Mouse (Mus musculus) kidney, adult 9 months (tissue): Measurements from ENCODE around the gene Kcnq5.
A peak's percentile ranks its signal among the peaks of the same experiment; 100 is the strongest.
"Not testable (repeated sequence)": the region's sequence is repeated elsewhere in the genome, so short reads cannot be mapped to it uniquely, and the experiment has no call there.

Experiments
- DNase-seq: peaks from one replicate; pipeline ENCODE4 v3.0.0; 2022

Gene Kcnq5

DNA sequence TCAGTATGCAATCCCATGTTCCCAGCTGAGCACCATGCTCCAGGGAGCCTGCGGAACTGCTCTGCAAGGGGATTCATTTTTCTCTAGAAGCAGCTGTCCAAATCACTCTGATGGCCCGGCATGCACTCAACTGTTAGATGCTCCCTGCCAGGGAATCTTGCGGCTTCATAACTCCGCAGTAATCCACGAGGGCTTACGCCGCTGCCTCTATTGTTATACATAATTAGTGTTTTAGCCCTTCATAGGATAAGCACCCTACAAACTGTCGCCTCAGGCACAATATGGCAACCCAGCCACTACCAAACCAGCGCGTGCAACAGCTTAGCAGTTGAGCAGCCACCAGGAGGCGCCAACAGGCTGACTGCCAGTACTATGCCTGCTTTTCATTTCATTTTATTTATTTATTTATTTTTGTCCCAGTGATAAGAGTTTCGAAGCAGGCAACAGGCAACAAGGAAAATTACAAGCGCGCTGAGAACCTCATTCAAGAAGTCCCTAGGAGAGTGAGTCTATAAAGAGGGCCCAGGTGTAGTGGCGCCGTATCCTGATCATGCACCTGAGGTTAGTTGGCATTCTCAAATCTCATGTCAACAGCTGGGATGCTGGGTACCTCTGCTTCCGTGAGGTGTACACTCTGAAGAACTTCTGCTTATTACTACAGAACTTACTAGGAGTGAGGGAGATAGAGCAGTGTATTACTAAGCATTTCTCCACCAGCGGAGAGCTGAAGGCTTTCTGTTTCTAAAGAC, 500.6 kb downstream of the Kcnq5 start:
- peak; percentile 56 for DNase-seq

DNA sequence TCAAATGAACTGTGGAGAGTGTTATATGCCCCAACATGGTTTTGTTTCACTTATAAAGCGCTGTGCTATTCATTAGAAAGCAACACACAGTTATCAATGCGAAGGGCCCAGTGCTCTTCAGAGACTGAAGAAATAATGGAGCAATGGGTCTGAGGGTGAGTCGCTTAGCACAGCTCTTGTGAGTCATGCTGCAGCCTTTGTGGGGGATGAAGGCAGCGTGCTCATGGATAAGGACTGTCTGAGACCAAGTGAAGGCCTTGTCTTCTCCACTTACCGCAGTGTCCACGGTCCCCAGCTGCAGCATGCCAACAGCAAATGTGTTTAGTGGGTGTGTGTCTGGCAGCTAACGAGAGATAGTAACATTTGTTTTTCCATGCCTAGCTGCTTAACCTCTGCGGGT, 503.2 kb downstream of the Kcnq5 start:
- no peak for DNase-seq

DNA sequence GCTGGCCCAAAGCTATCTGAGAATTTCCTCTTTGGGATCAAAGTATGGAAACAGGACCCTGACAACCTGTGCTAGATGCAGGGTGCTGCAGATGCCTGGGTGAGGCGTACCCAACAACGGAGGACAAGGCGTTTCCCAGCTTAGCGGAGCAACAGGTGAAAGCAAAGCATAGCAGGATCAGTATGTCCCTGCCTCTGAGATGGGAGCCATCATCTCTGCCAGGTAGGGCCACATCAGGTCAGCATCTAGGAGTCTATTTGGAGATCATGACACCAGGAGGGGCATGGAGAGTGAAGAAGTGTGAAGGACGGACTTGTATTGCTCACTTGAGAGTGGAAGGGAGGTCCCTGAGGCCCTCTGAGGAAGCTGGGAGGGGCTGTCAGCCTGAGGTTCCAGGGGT, 505.8 kb downstream of the Kcnq5 start:
- no peak for DNase-seq

GRCm38 (mm10) chr1:21448227-21448626, 513.5 kb downstream of the Kcnq5 start:
- DNase-seq: peak; percentile 1

DNA sequence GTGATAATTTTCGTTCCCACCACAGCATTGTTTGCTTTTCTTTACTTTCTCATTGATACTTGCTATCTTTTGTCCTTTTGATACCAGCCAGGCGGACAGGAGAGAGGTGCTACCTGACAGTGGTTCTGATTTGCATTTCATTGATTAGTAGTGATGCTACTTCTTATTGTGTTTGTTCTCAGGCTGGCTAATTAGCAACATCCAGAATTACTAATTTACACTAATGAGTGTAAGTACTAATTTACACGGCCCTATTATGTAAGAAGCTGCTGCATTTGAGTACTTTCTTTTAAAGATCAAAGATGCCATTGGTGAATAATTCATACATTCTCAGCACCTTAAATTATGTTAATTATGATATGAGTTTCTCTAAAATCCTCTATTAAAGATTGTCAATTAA, 525.0 kb downstream of the Kcnq5 start:
- DNase-seq: no peak

DNA sequence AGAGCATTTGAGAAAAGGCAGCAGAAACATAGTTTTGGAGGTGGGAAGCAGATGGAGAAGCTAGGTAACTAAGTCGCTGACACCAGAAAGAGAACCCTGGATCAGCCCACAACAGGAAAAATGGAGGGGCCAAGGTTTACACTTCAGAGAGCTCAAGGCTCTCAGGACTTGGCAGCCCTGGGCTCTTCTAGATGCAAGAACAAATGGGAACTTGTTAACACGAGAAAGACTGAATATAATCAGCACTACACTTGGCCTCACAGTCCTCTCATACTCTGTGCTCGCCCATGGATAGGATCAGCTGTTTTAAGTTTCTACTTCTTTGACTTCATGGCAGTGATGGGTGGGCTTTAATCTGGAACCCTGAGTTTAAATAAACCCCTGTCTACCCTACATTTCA, 526.9 kb downstream of the Kcnq5 start:
- DNase-seq: no peak

DNA sequence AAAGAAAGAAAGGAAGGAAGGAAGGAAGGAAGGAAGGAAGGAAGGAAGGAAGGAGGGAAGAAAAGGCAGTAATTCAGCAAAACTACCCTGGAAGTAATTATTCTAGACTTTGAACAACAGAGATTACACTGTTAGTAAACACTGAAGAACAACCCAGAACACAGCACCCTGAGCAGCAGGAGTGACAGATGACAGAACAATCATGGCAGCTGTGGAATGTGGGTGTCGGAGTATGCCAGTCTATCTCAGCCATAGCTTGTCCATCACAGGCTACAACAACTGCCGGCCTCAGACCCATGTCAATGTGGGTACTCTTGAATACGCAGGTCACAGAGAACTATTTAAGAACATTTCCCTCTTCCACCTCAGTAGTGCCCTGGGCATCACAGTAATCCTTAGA, 530.1 kb downstream of the Kcnq5 start:
- no peak for DNase-seq

- no peak for DNase-seq
Measured at GRCm38 (mm10) chr1:21428079-21428478, 533.7 kb downstream of the Kcnq5 start.

DNA sequence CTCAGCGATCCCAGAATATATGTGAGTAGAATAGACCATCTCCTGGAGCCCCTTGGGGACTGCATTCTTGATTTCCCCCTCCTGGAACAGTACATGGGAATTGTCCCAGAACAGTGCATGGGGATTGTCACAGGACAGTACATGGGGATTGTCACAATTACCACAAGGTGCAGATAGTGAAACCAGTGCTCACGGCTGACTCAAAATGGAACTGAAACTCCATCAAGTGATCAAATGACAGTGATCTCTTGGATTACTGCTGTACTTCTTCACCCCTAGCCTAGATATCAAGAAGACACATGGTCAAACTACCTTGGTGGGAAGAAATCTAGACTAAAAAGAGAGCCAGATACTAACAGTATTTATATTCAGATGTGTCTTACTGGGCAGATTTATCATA, 536.1 kb downstream of the Kcnq5 start:
- no peak for DNase-seq

DNA sequence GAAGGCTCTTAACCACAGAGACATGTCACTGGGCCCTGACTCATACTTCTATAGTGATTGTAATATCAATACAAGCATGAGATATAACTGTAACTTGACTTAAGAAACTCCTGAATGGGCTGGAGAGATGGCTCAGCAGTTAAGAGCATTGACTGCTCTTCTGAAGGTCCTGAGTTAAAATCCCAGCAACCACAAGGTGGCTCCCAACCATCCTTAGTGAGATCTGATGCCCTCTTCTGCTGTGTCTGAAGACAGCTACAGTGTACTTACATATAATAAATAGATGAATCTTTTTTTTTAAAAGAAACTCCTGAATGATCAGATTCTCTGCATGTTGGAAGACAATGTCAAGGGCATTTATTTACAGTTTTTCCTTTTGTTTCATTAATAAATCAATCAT, 542.4 kb downstream of the Kcnq5 start:
- DNase-seq: peak; percentile 9

DNA sequence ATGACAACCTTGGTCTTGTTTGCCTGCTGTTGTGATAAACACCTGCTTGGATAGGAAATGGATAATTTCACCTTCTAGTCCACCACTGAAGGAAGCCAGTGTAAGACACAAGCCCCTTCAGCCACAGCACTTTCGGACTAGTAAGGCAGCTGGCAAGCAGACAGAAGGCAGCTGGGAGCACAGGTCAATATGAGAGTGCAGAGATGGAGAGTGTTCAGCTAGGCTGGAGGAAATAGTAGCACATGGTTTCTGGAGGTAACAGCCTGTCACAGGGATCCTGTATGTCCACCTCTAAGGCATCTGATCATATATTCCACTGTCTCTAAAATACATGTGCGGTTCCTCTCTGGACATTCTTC, 549.6 kb downstream of the Kcnq5 start:
- no peak for DNase-seq

DNA sequence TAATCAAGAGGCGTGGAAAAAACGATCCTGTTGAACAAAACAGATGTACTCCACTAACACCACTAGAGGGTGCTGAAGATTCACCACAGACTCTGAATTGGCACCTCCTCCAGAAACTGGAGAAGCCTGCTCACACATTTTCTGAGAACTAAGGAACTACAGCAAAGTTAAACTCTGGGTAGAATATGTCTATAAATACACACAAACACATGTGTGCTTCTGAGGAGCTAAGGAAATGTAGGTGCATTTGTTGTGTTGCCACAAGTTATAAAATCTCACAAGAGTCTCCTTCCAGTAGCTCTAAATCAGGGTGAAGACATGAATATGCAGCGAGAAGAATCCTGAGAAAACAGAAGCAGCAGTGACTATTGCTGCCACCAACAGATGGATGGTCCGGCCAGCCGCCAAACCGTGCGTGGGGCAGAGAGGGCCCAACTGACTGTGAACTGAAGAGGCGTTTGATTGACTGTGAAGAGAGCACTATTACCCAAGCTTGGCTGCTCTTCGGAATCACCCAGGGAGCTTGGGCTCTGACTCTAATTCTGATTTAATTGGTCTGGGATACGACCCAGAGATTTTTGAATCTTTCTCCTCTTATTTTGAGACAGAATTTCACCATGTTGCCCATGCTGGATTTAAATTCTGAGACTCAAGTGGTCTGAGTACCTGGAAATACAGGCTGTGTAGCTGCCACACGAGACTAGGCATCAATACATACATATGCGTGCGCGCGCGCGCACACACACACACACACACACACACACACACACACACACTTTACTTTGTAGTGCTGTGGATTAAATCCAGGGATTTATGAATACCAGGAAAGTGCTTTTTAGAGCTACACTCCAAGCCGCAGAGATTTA, 550.2 kb downstream of the Kcnq5 start:
- DNase-seq: peak; percentile 63

- DNase-seq: no peak
Measured at GRCm38 (mm10) chr1:21407266-21407665, 554.5 kb downstream of the Kcnq5 start.

- peak; percentile 2 for DNase-seq
Measured at GRCm38 (mm10) chr1:21402804-21403203, 558.9 kb downstream of the Kcnq5 start.

GRCm38 (mm10) chr1:21391138-21391671, 570.5 kb downstream of the Kcnq5 start:
- no peak for DNase-seq

- DNase-seq: no peak
Measured at GRCm38 (mm10) chr1:21383256-21383655, 578.5 kb downstream of the Kcnq5 start, which contains the start of gene Khdc1b. Gene Khdc1b, plus strand, starts transcription at chr1:21383556.

DNA sequence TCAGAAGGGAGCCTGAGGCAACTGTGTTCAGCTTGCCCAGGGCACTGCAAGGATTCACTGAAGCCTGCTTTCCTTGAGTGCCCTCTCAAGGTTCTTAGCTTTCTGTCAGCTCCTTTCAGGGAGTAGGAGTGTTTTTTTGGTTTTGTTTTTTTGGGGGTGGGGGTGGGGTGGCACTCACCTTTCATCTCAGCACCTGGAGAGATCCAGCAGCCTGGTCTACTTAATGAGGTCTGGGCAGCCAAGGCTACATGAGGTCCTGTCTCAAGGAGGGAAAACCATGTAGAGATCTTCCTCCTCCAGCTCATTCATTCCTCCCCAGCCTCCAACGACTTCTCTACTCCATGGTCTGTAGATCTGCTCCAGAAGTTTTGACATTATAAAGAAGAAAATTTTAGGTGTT, 593.7 kb downstream of the Kcnq5 start, which contains the start of gene Khdc1c:
Gene Khdc1c (plus strand): TSS at position 301 of the 400 bp plus-strand sequence.
- not testable (repeated sequence) for DNase-seq

DNA sequence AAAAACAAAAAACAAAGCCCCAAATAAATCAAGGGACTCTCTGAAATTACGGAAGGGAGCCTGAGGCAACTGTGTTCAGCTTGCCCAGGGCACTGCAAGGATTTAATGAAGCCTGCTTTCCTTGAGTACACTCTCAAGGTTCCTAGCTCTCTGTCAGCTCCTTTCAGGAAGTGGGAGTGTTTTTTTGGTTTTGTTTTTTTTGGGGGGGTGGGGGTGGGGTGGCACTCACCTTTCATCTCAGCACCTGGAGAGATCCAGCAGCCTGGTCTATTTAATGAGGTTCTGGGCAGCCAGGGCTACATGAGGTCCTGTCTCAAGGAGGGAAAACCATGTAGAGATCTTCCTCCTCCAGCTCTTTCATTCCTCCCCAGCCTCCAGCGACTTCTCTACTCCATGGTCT, 612.4 kb downstream of the Kcnq5 start, which contains the start of gene Khdc1a:
Gene Khdc1a (plus strand): TSS at position 301 of the 400 bp plus-strand sequence.
- no peak for DNase-seq
